Mouse (Mus musculus) lung, postnatal 0 days (tissue): ENCODE results near the gene Olfr17. TPM values are rescaled to one million over a fixed set of nuclear protein-coding genes. Genes with fewer than 3 reads are reported as not detected.
"Not testable (repeated sequence)": the region's sequence is repeated elsewhere in the genome, so short reads cannot be mapped to it uniquely, and the experiment has no call there.

Experiments
- ATAC-seq: fragments of 200-750 bp; cut with Nextera tagmentation; 2 replicates; pipeline ENCODE4 v1.8.0; 2017; ENCODE audit warnings: moderate library complexity
- DNase-seq: peaks from one replicate; pipeline ENCODE4 v3.0.0-alpha.2; 2016; ENCODE audit warnings: low spot score
- H3K27ac ChIP-seq: fragments of 300-500 bp; sonication (generic); 2 replicates; pipeline ENCODE4 v1.5.1; 2014; ENCODE audit warnings: antibody characterized with exemption, mild to moderate bottlenecking, low read length, mixed read lengths
- H3K27me3 ChIP-seq: fragments of 300-500 bp; sonication (generic); replicated peaks from 2 replicates; pipeline ENCODE4 v1.6.1; 2014; ENCODE audit warnings: low read length, mixed read lengths; ENCODE audit not compliant: insufficient read depth
- H3K36me3 ChIP-seq: fragments of 300-500 bp; sonication (generic); 2 replicates; pipeline ENCODE4 v1.6.1; 2014; ENCODE audit warnings: low read length, mixed read lengths; ENCODE audit not compliant: insufficient read depth
- H3K4me1 ChIP-seq: fragments of 300-500 bp; sonication (generic); 2 replicates; pipeline ENCODE4 v1.6.1; 2014; ENCODE audit warnings: antibody characterized with exemption, low read depth, low read length, mixed read lengths; ENCODE audit not compliant: insufficient read depth
- H3K4me2 ChIP-seq: fragments of 300-500 bp; sonication (generic); replicated peaks from 2 replicates; pipeline ENCODE4 v1.6.1; 2014; ENCODE audit warnings: low read depth, mild to moderate bottlenecking, low read length, moderate library complexity, mixed read lengths
- H3K4me3 ChIP-seq: fragments of 300-500 bp; sonication (generic); 2 replicates; pipeline ENCODE4 v1.5.1; 2014; ENCODE audit warnings: low read depth, low read length
- H3K9ac ChIP-seq: fragments of 300-500 bp; sonication (generic); replicated peaks from 2 replicates; pipeline ENCODE4 v1.6.1; 2014; ENCODE audit warnings: low read depth, mild to moderate bottlenecking
- H3K9me3 ChIP-seq: fragments of 300-500 bp; sonication (generic); 2 replicates; pipeline ENCODE4 v1.6.1; 2016; ENCODE audit warnings: low read length, mixed read lengths
- CTCF ChIP-seq: IDR thresholded peaks from 2 replicates; pipeline ENCODE4 v1.5.1; 2016; ENCODE audit warnings: antibody characterized with exemption, mild to moderate bottlenecking
- EP300 ChIP-seq: IDR thresholded peaks from 2 replicates; pipeline ENCODE4 v1.6.1; 2016; ENCODE audit warnings: antibody characterized with exemption, mild to moderate bottlenecking, control low read depth
- WGBS: fragments of 180-500 bp; shearing (Covaris S2); extraction: QIAGEN DNeasy Blood & Tissue Kit; methylation state at CpG from one replicate; pipeline ENCODE4 v1.1.7; 2014; 5-methylcytosine and 5-hydroxymethylcytosine counted together
- polyA plus RNA-seq: library from polyadenylated mRNA; unstranded; fragments of >200 nt; fragmentation: Nextera tagmentation; extraction: Ambion mirVana; gene quantifications from 2 replicates; pipeline ENCODE4 v1.2.1, GENCODE M21; 2015

The Olfr17 gene
- not detected in 2 replicates for polyA plus RNA-seq

DNA sequence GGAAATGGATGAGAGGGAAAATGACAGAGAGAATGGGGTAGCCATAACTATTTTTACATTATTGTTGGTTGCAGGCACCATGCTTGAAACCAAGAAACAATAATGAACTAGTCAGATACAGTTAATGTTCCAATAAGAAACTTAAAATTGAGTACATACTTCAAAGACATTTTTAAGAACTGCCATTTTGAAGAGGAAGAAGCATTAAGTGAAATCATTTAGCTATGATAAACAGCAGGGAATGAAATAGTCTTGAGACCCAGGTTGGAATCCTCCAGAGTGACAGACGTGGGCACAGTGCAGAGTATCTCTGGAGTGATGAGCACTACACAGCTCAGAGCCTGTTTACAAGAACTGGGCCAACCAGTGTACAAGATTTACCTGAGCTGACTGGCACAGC is at the start of gene Olfr17:
Olfr17 (plus strand) TSS at position 301 of the 400 bp plus-strand sequence.
- H3K4me3 ChIP-seq, result no peak within 1 kb of the TSS

DNA sequence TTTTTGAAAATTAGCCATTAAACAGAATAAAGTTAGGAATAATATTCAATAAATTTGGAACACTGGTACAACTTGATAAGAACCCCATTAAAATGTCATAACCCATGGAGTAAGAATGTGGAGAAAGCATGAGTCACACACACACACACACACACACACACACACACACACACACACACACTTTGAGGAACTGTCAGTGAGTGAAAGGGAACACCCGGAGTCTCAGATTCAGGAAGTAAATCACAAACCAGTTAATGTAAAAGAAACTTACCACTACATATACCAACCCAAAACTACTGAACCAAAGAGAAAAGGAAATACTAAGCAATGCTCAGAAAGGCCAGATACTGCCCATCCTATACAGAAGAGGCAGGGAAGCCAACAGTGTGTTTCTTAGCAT is 48.6 kb upstream of the Olfr17 start:
- no peaks in the 10 kb centered on the region for H3K4me1 ChIP-seq

More for the DNA sequence above, at the start of gene Olfr17:
- Histone ChIP-seq H3K36me3 (no peaks in the 10 kb centered on the region), H3K9me3 (no peaks in the 10 kb centered on the region), H3K4me2 (no peak within 1 kb of the TSS), H3K27me3 (no peaks in the 10 kb centered on the region), H3K27ac (no peak within 1 kb of the TSS), H3K4me1 (no peaks in the 10 kb centered on the region), H3K9ac (no peak within 1 kb of the TSS)
- no peak for TF ChIP-seq EP300
- no peak for TF ChIP-seq CTCF
- 19% methylated on average over 1 of the region's 1 CpGs for WGBS
- DNase-seq (no peak), ATAC-seq (no peak)

DNA sequence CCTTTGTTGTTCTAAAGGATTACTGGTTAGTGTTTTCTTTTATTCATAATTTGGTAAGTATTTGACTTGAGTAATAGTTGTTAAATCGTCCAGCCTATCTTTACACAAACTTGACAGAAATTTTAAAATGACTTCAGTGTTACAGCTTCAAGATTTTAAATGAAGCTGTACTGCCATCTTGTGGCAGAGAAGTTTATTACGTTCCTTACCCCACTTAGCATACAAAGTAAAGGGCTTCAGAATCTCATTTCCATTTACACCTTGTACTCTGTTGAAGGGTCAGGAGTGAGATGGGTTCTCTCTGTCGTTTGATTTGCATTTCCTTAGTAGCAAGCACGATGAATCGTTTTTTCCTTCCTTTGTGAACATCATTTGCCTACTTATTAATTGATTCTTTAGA is 47.2 kb upstream of the Olfr17 start:
- H3K4me1 ChIP-seq, result no peaks in the 10 kb centered on the region
- H3K4me3 ChIP-seq, result no peak overlapping the region
- TF ChIP-seq EP300 (no peak), CTCF (peak; percentile 61)
- H3K27me3 ChIP-seq, result no peaks in the 10 kb centered on the region
- no peaks in the 10 kb centered on the region for H3K36me3 ChIP-seq
- H3K9ac ChIP-seq, result no peak overlapping the region
- H3K4me2 ChIP-seq, result no peak overlapping the region
- WGBS, result 2% methylated on average over 5 of the region's 5 CpGs
- no peak for ATAC-seq
- no peak overlapping the region for H3K27ac ChIP-seq
- H3K9me3 ChIP-seq, result no peaks in the 10 kb centered on the region
- DNase-seq, result peak; percentile 54

More for the DNA sequence above, 48.6 kb upstream of the Olfr17 start:
- Histone ChIP-seq H3K36me3 (no peaks in the 10 kb centered on the region), H3K27ac (no peak overlapping the region), H3K4me3 (no peak overlapping the region), H3K27me3 (no peaks in the 10 kb centered on the region), H3K9ac (no peak overlapping the region), H3K9me3 (no peaks in the 10 kb centered on the region), H3K4me2 (no peak overlapping the region)
- TF ChIP-seq CTCF (no peak), EP300 (no peak)
- ATAC-seq (no peak), DNase-seq (no peak)
- WGBS, result 71% methylated on average over 1 of the region's 1 CpGs

DNA sequence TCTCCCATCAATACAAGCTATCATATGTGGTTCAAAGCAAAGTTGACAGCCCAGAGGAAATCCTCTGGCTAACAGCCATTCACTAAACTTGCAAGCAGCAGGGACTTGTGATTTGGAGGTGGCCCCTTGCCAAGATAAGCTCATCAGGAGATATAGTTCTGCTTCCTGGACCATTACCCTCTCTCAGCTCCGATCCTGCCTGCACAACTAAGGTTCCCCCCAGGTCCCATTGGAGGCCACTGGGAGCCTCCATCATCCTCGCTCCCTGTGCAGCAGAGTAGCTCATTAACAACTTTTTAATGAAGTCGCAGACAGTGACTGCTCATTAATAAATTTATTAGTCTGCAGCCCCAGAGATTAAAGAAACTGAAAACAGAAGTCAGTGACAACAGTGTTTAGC is 45.4 kb upstream of the Olfr17 start:
- WGBS, result 35% methylated on average over 3 of the region's 3 CpGs
- TF ChIP-seq EP300, result no peak
- TF ChIP-seq CTCF, result no peak
- no peaks in the 10 kb centered on the region for H3K27me3 ChIP-seq
- no peak overlapping the region for H3K4me2 ChIP-seq
- H3K27ac ChIP-seq, result no peak overlapping the region
- H3K9ac ChIP-seq, result no peak overlapping the region
- no peaks in the 10 kb centered on the region for H3K4me1 ChIP-seq
- no peaks in the 10 kb centered on the region for H3K36me3 ChIP-seq
- ATAC-seq (no peak), DNase-seq (no peak)
- H3K4me3 ChIP-seq, result no peak overlapping the region
- H3K9me3 ChIP-seq, result no peaks in the 10 kb centered on the region

DNA sequence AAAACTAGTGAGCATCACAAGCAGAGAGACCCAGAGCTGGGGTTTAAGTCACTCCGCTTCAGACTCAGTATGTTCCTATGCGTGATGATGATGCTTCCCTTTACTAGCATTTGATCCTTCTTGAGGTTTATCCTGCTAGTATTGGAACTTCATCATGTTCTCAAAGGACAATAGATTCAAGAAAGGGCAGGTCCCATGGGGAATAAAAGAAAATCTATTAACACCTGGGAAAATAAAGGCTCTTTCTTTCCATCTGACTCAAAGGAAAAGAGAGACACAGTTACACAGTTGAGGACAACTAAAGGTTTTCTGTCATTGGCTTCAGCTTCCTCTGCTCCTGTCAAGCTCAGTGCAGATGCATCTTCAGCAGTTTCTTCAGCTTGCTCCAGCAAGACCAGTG is 22.3 kb upstream of the Olfr17 start, which contains the start of gene Olfr714:
Olfr714 (plus strand) TSS at position 301 of the 400 bp plus-strand sequence.
- Histone ChIP-seq H3K9me3 (no peaks in the 10 kb centered on the region), H3K36me3 (no peaks in the 10 kb centered on the region), H3K27me3 (no peaks in the 10 kb centered on the region), H3K4me3 (no peak within 1 kb of the TSS), H3K9ac (no peak within 1 kb of the TSS), H3K4me2 (no peak within 1 kb of the TSS), H3K4me1 (no peaks in the 10 kb centered on the region), H3K27ac (no peak within 1 kb of the TSS)
- ATAC-seq (no peak), DNase-seq (no peak)
- WGBS, result 90% methylated on average over 2 of the region's 2 CpGs
- TF ChIP-seq EP300 (no peak), CTCF (no peak)

DNA sequence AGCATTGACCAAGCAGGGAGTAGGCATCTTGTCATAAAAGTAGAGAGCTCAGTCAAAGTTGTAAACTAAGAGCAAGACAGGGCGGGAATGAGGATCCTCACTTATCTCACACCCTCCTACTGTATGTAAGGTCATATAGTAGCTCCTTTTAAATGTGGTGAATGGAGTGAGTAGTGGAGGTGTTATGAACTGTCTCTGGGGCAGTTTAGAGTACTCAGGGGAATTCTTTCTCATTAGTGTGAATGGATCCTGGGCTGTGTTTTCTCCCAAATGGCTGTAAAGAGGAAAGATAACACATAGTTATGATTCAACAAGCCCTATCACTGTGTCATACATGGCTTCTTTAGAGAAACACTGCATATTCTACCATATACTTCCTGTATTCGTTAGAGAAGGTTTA is 17.2 kb downstream of the Olfr17 start, which contains the start of gene Olfr715b:
Olfr715b (minus strand) TSS at position 101 of the 400 bp plus-strand sequence.
- H3K27ac ChIP-seq, H3K4me3 ChIP-seq, H3K36me3 ChIP-seq, DNase-seq, H3K27me3 ChIP-seq, H3K4me1 ChIP-seq, H3K9me3 ChIP-seq, H3K9ac ChIP-seq, H3K4me2 ChIP-seq, ATAC-seq: not testable (repeated sequence)
- WGBS, result 84% methylated on average over 1 of the region's 2 CpGs

DNA sequence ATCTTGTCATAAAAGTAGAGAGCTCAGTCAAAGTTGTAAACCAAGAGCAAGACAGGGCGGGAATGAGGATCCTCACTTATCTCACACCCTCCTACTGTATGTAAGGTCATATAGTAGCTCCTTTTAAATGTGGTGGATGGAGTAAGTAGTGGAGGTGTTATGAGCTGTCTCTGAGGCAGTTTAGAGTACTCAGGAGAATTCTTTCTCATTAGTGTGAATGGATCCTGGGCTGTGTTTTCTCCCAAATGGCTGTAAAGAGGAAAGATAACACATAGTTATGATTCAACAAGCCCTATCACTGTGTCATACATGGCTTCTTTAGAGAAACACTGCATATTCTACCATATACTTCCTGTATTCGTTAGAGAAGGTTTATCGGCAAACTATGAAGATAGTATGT is 38.0 kb downstream of the Olfr17 start, which contains the start of gene Olfr715:
Olfr715 (minus strand) TSS at position 101 of the 400 bp plus-strand sequence.
- H3K36me3 ChIP-seq, H3K27ac ChIP-seq, H3K27me3 ChIP-seq, DNase-seq, ATAC-seq, H3K4me1 ChIP-seq, H3K4me3 ChIP-seq, H3K4me2 ChIP-seq, H3K9me3 ChIP-seq, H3K9ac ChIP-seq: not testable (repeated sequence)
- 69% methylated on average over 1 of the region's 3 CpGs for WGBS

DNA sequence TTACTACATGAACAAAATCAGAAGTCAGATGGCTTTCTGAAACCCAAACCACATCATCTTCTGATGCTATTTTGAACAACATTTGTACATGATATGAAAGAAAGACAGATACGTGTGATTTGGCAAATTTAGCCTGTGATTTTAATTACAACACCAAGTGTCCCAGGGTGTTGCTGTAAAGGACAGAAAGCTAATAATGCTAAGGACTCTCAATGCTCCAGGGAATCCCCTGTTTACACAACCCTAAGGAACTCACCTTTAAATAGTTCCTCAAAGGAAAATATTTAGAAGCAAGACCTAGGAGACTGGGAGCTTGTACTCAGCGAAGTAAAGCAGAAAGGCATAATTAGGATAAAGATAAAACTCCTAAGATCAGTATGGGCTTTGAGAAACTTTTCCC is 45.0 kb downstream of the Olfr17 start, which contains the start of gene Olfr716:
Olfr716 (plus strand) TSS at position 301 of the 400 bp plus-strand sequence.
- ATAC-seq, result not testable (repeated sequence)

More for the DNA sequence above, 45.0 kb downstream of the Olfr17 start, which contains the start of gene Olfr716:
- H3K27me3 ChIP-seq, H3K4me2 ChIP-seq, DNase-seq, H3K4me3 ChIP-seq, H3K4me1 ChIP-seq, H3K27ac ChIP-seq, H3K9me3 ChIP-seq, H3K36me3 ChIP-seq, H3K9ac ChIP-seq: not testable (repeated sequence)
- WGBS, result 49% methylated on average over 2 of the region's 2 CpGs
